Mouse (Mus musculus) hematopoietic multipotent progenitor cell, adult 10-12 weeks (in vitro differentiated cells): Measurements from ENCODE around the gene Gldc. TPM values are rescaled to one million over a fixed set of nuclear protein-coding genes. Genes with fewer than 3 reads are reported as not detected.

Source experiments
- polyA plus RNA-seq: library from polyadenylated mRNA; stranded (reverse); fragments of >175 nt; gene quantifications from 2 replicates; pipeline ENCODE4 v1.2.3, GENCODE M21; 2012; ENCODE audit warnings: low replicate concordance

Gene Gldc
- not detected in 2 replicates for polyA plus RNA-seq

DNA sequence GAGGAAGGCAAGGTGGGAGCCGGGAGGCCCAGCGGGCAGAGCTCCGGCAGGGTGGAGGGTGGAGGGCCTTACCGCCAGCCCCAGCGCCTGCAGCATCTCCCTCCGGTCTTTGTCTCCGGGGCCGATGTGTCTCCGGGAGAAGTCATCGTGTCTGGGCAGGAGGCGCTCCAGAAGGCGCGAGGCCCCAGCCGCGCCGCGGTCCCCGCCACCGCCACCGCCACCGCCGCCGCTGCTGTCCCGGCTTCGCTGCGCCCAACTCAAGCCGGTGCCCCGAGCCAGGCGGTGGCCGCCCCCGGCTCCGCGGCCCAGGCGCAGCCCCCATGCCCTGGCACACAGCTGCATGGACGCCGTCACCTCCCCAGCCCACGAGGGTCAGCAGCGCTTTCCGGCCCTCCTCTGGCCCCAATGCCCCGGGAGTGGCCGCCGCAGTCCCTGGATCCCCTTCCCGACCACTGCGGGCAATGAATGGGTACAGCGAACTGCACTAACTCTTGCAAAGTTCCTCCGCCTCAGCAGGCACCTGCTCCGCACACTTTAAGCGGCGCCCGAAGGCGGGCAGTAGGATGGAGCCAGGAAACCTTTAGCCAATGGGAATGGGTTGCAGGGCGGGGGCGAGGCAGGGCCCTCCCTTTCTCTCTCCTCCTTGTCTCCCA, at the start of gene Gldc:
TSS of gene Gldc (minus strand) at position 511 of the 653 bp plus-strand sequence.

Other genes starting within 250 kb of the Gldc start
- gene Trpd52l3, start 171.6 kb downstream of the Gldc start, polyA plus RNA-seq = not detected in 2 replicates
- gene Uhrf2, start 144.9 kb downstream of the Gldc start, polyA plus RNA-seq = 9.5 and 24.6 TPM in 2 replicates
- gene Mbl2, start 57.5 kb upstream of the Gldc start, polyA plus RNA-seq = not detected in 2 replicates